Mouse (Mus musculus) spleen, adult 2 months (tissue): ENCODE results near the gene Exoc5.

Experiments used
- CTCF ChIP-seq: fragments of 200-500 bp; IDR thresholded peaks from 2 replicates; pipeline ENCODE4 v1.5.1; 2011; ENCODE audit warnings: mild to moderate bottlenecking, inconsistent platforms; ENCODE audit not compliant: insufficient read depth, insufficient read length, insufficient replicate concordance; ENCODE audit errors: extremely low read depth
- POLR2A ChIP-seq: fragments of 200-500 bp; IDR thresholded peaks from 2 replicates; pipeline ENCODE4 v1.6.1; 2011; ENCODE audit warnings: low read depth, low read length, inconsistent platforms

- TF ChIP-seq CTCF (no peak), POLR2A (no peak)
These were observed 23.1 kb upstream of the Exoc5 start for GRCm38 (mm10) chr14:49089461-49090058.
